Mouse (Mus musculus): Measurements from ENCODE around the gene Cyp8b1.

GRCm38 (mm10) chr9:121869432-121869831 is 46.7 kb downstream of the Cyp8b1 start:
- TF ChIP-seq CTCF (IDR thresholded peaks at IDR 0.05; ENCODE audit: borderline replicate concordance, extremely low read depth, insufficient read depth, insufficient read length) (no peak), POLR2A (IDR thresholded peaks at IDR 0.05; ENCODE audit: borderline replicate concordance, extremely low read depth, insufficient read depth, insufficient read length, poor library complexity, severe bottlenecking) (no peak)

Measured in brain, embryonic 14.5 days (tissue).